Comparison of ENCODE assay signal across 17 mouse cellular contexts in the genomic region with DNA sequence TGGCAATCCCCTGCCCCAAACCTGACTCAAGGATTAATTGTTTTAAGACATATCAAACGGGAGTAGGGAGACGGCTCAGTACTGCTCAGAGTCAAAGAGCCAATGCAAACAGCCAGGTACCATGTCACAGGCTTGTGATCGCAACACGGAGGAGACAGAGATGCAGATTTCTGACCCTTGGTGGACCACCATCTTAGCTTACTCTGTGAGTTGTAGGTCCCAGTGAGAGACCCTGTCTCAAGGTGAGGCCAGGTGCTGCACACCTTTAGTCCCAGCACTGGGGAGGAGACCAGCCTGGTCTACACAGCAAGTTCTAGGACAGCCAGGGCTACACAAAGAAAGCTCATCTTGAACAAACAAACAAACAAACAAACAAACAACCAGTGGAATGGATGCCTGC. TPM values are rescaled to one million over a fixed set of nuclear protein-coding genes. Genes with fewer than 3 reads are reported as not detected.
DNase-seq lines count a peak whose midpoint lies in the region; ATAC-seq and TF ChIP-seq lines count a peak whose summit lies in the region.
"Had no signal": no experiment of that assay in that cellular context is flagged by ENCODE, and none has a peak within 500 bp of the region (broad histone marks: within the 10 kb centered on the region; RNA-seq: fewer than 3 reads in every experiment).

No protein-coding gene starts in this region.

- no peak for TF ChIP-seq CTCF in heart, adult 2 months (IDR thresholded peaks at IDR 0.05)

- peak overlapping the region; percentile 68 for H3K27ac ChIP-seq in heart, adult 2 months
- peak overlapping the region; percentile 75; the same call in 1 of the 2 replicates for H3K27ac ChIP-seq in limb, embryonic 15.5 days
- no peak overlapping the region for H3K27ac ChIP-seq in limb, embryonic 10.5 days
- H3K27ac ChIP-seq in brown adipose tissue, adult 24 weeks (replicated peaks; ENCODE audit: low read depth, low read length), result peak overlapping the region; percentile 54; the same call in 1 of the 2 replicates
- H3K27ac ChIP-seq: hindbrain, embryonic 13.5 days; liver, embryonic 14.5 days had no signal

- DNase-seq in heart, adult 2 months, result no peak
- no peak for DNase-seq in heart, postnatal 14 days
- DNase-seq in limb, embryonic 10.5 days (ENCODE audit: low spot score), result no peak
- DNase-seq in thymus, postnatal 0 days (ENCODE audit: low spot score), result no peak
- no peak for DNase-seq in frontal cortex, postnatal 14 days (ENCODE audit: low spot score in 2 of 2)
- DNase-seq: right cerebral cortex, postnatal 25 days had no signal

- H3K9ac ChIP-seq in heart, adult 2 months (ENCODE audit: low read depth, low read length), result no peak overlapping the region
- no peak overlapping the region for H3K9ac ChIP-seq in limb, embryonic 15.5 days
- H3K9ac ChIP-seq: hindbrain, embryonic 13.5 days; liver, embryonic 14.5 days had no signal

- no peak overlapping the region for H3K4me3 ChIP-seq in heart, adult 2 months
- H3K4me3 ChIP-seq in limb, embryonic 15.5 days, result no peak overlapping the region
- H3K4me3 ChIP-seq in limb, embryonic 10.5 days, result no peak overlapping the region
- H3K4me3 ChIP-seq in brown adipose tissue, adult 24 weeks (ENCODE audit: insufficient read depth, low read depth, low read length), result no peak overlapping the region
- peak overlapping the region; percentile 19 for H3K4me3 ChIP-seq in myocyte
- H3K4me3 ChIP-seq: hindbrain, embryonic 13.5 days had no signal

- H3K4me1 ChIP-seq in heart, adult 2 months (ENCODE audit: control insufficient read depth, insufficient read depth, low read length), result peaks cover 5% of the 10 kb centered on the region
- peaks cover 35% of the 10 kb centered on the region for H3K4me1 ChIP-seq in limb, embryonic 15.5 days
- peaks cover 16% of the 10 kb centered on the region for H3K4me1 ChIP-seq in limb, embryonic 10.5 days
- no peaks in the 10 kb centered on the region for H3K4me1 ChIP-seq in brown adipose tissue, adult 24 weeks (ENCODE audit: control insufficient read depth, insufficient read depth, insufficient read length, low read length)

- intact Hi-C loops in heart, adult 2 months (cut with DNase I), result no loop called here
- intact Hi-C loops in heart, postnatal 14 days (cut with DNase I), result no loop called here

- no peak for TF ChIP-seq EP300 in heart, adult 2 months (IDR thresholded peaks at IDR 0.05; ENCODE audit: insufficient read depth, low read depth, low read length)

- ATAC-seq in limb, embryonic 15.5 days (ENCODE audit: insufficient number of reproducible peaks, low FRiP score, low TSS enrichment, low read depth), result no peak
- ATAC-seq: forebrain, embryonic 14.5 days had no signal

- no peak overlapping the region for H3ac ChIP-seq in myocyte (ENCODE audit: control insufficient read depth, insufficient read length)

- H3K4me2 ChIP-seq in limb, embryonic 15.5 days, result no peak overlapping the region
- peak overlapping the region; percentile 85 for H3K4me2 ChIP-seq in myocyte (ENCODE audit: low read depth)
- H3K4me2 ChIP-seq: hindbrain, embryonic 13.5 days had no signal

- 73% methylated on average over 4 of the region's 4 CpGs for WGBS in heart, adult 2 months
- 68% methylated on average over 4 of the region's 4 CpGs for WGBS in limb, embryonic 15.5 days
- 94% methylated on average over 4 of the region's 4 CpGs for WGBS in limb, embryonic 10.5 days

- no peaks in the 10 kb centered on the region for H3K79me2 ChIP-seq in heart, adult 2 months (replicated peaks; ENCODE audit: control insufficient read depth, insufficient read depth, low read length)
- no peaks in the 10 kb centered on the region for H3K79me2 ChIP-seq in myocyte (ENCODE audit: control insufficient read depth, insufficient read depth)

- H3K27me3 ChIP-seq in heart, adult 2 months (ENCODE audit: control insufficient read depth, insufficient read depth, low read length), result no peaks in the 10 kb centered on the region
- 0 out of 2 replicates have a peak, but pooled peaks cover 6% of the 10 kb centered on the region for H3K27me3 ChIP-seq in limb, embryonic 15.5 days
- H3K27me3 ChIP-seq in limb, embryonic 10.5 days (ENCODE audit: low read depth, poor library complexity, severe bottlenecking), result peaks cover 32% of the 10 kb centered on the region
- no peaks in the 10 kb centered on the region for H3K27me3 ChIP-seq in myocyte (ENCODE audit: control insufficient read depth, insufficient read depth, insufficient read length)

- no peaks in the 10 kb centered on the region for H3K36me3 ChIP-seq in heart, adult 2 months (ENCODE audit: control insufficient read depth, insufficient read depth, low read length)
- no peaks in the 10 kb centered on the region for H3K36me3 ChIP-seq in limb, embryonic 15.5 days
- H3K36me3 ChIP-seq in limb, embryonic 10.5 days, result no peaks in the 10 kb centered on the region
- no peaks in the 10 kb centered on the region for H3K36me3 ChIP-seq in myocyte (ENCODE audit: control insufficient read depth, insufficient read depth)
- H3K36me3 ChIP-seq: G1E; hindbrain, embryonic 13.5 days had no signal

- TF ChIP-seq POLR2A in heart, adult 2 months (IDR thresholded peaks at IDR 0.05; ENCODE audit: insufficient read depth, low read depth, low read length), result no peak
- TF ChIP-seq POLR2A in myocyte (IDR thresholded peaks at IDR 0.05; ENCODE audit: insufficient read length, low read depth), result no peak

- no peaks in the 10 kb centered on the region for H3K9me3 ChIP-seq in limb, embryonic 15.5 days
- H3K9me3 ChIP-seq in limb, embryonic 10.5 days (replicated peaks), result no peaks in the 10 kb centered on the region
- H3K9me3 ChIP-seq: G1E; hindbrain, embryonic 13.5 days had no signal

TF ChIP-seq in myocyte, 11 proteins besides CTCF, POLR2A, EP300 and RAD21:
- TF ChIP-seq MYOG (IDR thresholded peaks at IDR 0.05; ENCODE audit: control insufficient read depth in 1 of 3, insufficient read depth in 1 of 3, insufficient read length in 2 of 3, low read depth in 2 of 3) (no peak), MYOD1 (IDR thresholded peaks at IDR 0.05; ENCODE audit: control insufficient read depth in 1 of 3, insufficient read length in 2 of 3, low read depth in 2 of 3) (no peak), POLR2AphosphoS2 (IDR thresholded peaks at IDR 0.05; ENCODE audit: insufficient read length, low read depth) (peak; percentile 2)

RNA-seq across cellular contexts. Expression of gene Rem1, which starts 10.6 kb away (rescaled TPM):
- 1 to 10 TPM; 5.8 to 7.1 TPM for total RNA-seq in heart, adult 2 months (2021)
- 5.6 and 7.1 TPM in 2 replicates for polyA plus RNA-seq in heart, adult 2 months (2012; rRNA removed)
- total RNA-seq in heart, postnatal 14 days (2021), result 10 to 100 TPM in 1 of 2 experiments, 1 to 10 TPM in 1; 9.1 to 11.9 TPM
- polyA plus RNA-seq in limb, embryonic 15.5 days (2015; fragmentation: Nextera tagmentation; extraction: Ambion mirVana), result 5.2 and 7.4 TPM in 2 replicates
- 0.41 and 0.46 TPM in 2 replicates for polyA plus RNA-seq in limb, embryonic 10.5 days (2016; fragmentation: Nextera tagmentation; extraction: Ambion mirVana)
- 1.2 and 1.6 TPM in 2 replicates for polyA plus RNA-seq in brown adipose tissue, adult 24 weeks (2012; ENCODE audit: insufficient read depth, insufficient read length, missing spikeins)
- 28.3 TPM for polyA plus RNA-seq in myocyte (2012; fragmentation: generic; extraction: Trizol)
- 2.2 and 3.2 TPM in 2 replicates for polyA plus RNA-seq in thymus, postnatal 0 days (2015; fragmentation: Nextera tagmentation; extraction: Ambion mirVana)
- total RNA-seq: G1E had no signal
- polyA plus RNA-seq: G1E had no signal

RNA-seq across cellular contexts. Expression of gene Defb25, which starts 14.5 kb away (rescaled TPM):
- total RNA-seq in heart, adult 2 months (2021), result not detected
- polyA plus RNA-seq in heart, adult 2 months (2012; rRNA removed), result not detected in 2 replicates
- not detected for total RNA-seq in heart, postnatal 14 days (2021)
- polyA plus RNA-seq in limb, embryonic 15.5 days (2015; fragmentation: Nextera tagmentation; extraction: Ambion mirVana), result 0.92 and 1.1 TPM in 2 replicates
- not detected in 2 replicates for polyA plus RNA-seq in limb, embryonic 10.5 days (2016; fragmentation: Nextera tagmentation; extraction: Ambion mirVana)
- not detected in 2 replicates for polyA plus RNA-seq in brown adipose tissue, adult 24 weeks (2012; ENCODE audit: insufficient read depth, insufficient read length, missing spikeins)
- polyA plus RNA-seq in myocyte (2012; fragmentation: generic; extraction: Trizol), result 8.8 TPM
- polyA plus RNA-seq in thymus, postnatal 0 days (2015; fragmentation: Nextera tagmentation; extraction: Ambion mirVana), result 1.6 and 2.1 TPM in 2 replicates
- total RNA-seq: G1E; left cerebral cortex, adult 18-20 months had no signal
- polyA plus RNA-seq: forebrain, embryonic 14.5 days; G1E; hindbrain, embryonic 13.5 days; liver, embryonic 14.5 days had no signal

RNA-seq across cellular contexts. Expression of gene H13, which starts 31.9 kb away (rescaled TPM):
- total RNA-seq in heart, adult 2 months (2021), result 10 to 100 TPM; 33.9 to 37.6 TPM
- polyA plus RNA-seq in heart, adult 2 months (2012; rRNA removed), result 42.9 and 43.5 TPM in 2 replicates
- 10 to 100 TPM; 38.7 to 42.4 TPM for total RNA-seq in heart, postnatal 14 days (2021)
- polyA plus RNA-seq in limb, embryonic 15.5 days (2015; fragmentation: Nextera tagmentation; extraction: Ambion mirVana), result 143 and 150 TPM in 2 replicates
- polyA plus RNA-seq in limb, embryonic 10.5 days (2016; fragmentation: Nextera tagmentation; extraction: Ambion mirVana), result 104 and 118 TPM in 2 replicates
- 54.9 and 59.2 TPM in 2 replicates for polyA plus RNA-seq in brown adipose tissue, adult 24 weeks (2012; ENCODE audit: insufficient read depth, insufficient read length, missing spikeins)
- polyA plus RNA-seq in myocyte (2012; fragmentation: generic; extraction: Trizol), result 190 TPM
- 196 and 200 TPM in 2 replicates for polyA plus RNA-seq in thymus, postnatal 0 days (2015; fragmentation: Nextera tagmentation; extraction: Ambion mirVana)

RNA-seq across cellular contexts. Expression of gene Defb36, which starts 33.3 kb away (rescaled TPM):
- not detected for total RNA-seq in heart, adult 2 months (2021)
- polyA plus RNA-seq in heart, adult 2 months (2012; rRNA removed), result not detected in 2 replicates
- total RNA-seq in heart, postnatal 14 days (2021), result not detected
- not detected in 2 replicates for polyA plus RNA-seq in limb, embryonic 15.5 days (2015; fragmentation: Nextera tagmentation; extraction: Ambion mirVana)
- polyA plus RNA-seq in limb, embryonic 10.5 days (2016; fragmentation: Nextera tagmentation; extraction: Ambion mirVana), result not detected in 2 replicates
- polyA plus RNA-seq in brown adipose tissue, adult 24 weeks (2012; ENCODE audit: insufficient read depth, insufficient read length, missing spikeins), result not detected in 2 replicates
- not detected for polyA plus RNA-seq in myocyte (2012; fragmentation: generic; extraction: Trizol)
- not detected in 2 replicates for polyA plus RNA-seq in thymus, postnatal 0 days (2015; fragmentation: Nextera tagmentation; extraction: Ambion mirVana)
- total RNA-seq: G1E; gastrocnemius, postnatal 10 days; left cerebral cortex, adult 18-20 months had no signal
- polyA plus RNA-seq: embryonic facial prominence, embryonic 14.5 days; forebrain, embryonic 14.5 days; G1E; hindbrain, embryonic 13.5 days; liver, embryonic 14.5 days had no signal

RNA-seq across cellular contexts. Expression of gene Defb45, which starts 38.2 kb away (rescaled TPM):
- total RNA-seq in heart, adult 2 months (2021), result not detected
- not detected in 2 replicates for polyA plus RNA-seq in heart, adult 2 months (2012; rRNA removed)
- total RNA-seq in heart, postnatal 14 days (2021), result not detected
- polyA plus RNA-seq in limb, embryonic 15.5 days (2015; fragmentation: Nextera tagmentation; extraction: Ambion mirVana), result not detected in 2 replicates
- not detected in 2 replicates for polyA plus RNA-seq in limb, embryonic 10.5 days (2016; fragmentation: Nextera tagmentation; extraction: Ambion mirVana)
- not detected in 2 replicates for polyA plus RNA-seq in brown adipose tissue, adult 24 weeks (2012; ENCODE audit: insufficient read depth, insufficient read length, missing spikeins)
- polyA plus RNA-seq in myocyte (2012; fragmentation: generic; extraction: Trizol), result 0.30 TPM
- polyA plus RNA-seq in thymus, postnatal 0 days (2015; fragmentation: Nextera tagmentation; extraction: Ambion mirVana), result 0.53 TPM in 1 of 2 replicates, not detected in the other
- total RNA-seq: adrenal gland, postnatal 25 days; G1E; gastrocnemius, postnatal 10 days; left cerebral cortex, adult 18-20 months had no signal
- polyA plus RNA-seq: embryonic facial prominence, embryonic 14.5 days; forebrain, embryonic 14.5 days; G1E; hindbrain, embryonic 13.5 days; liver, embryonic 14.5 days had no signal
